Mouse (Mus musculus): ENCODE results near the gene Ctbs.

Ctbs gene

GRCm38 (mm10) chr3:146433681-146434350 lies 15.8 kb upstream of the Ctbs start:
- DNase-seq (ENCODE audit: low spot score): no peak

GRCm38 (mm10) chr3:146434686-146435085 lies 14.9 kb upstream of the Ctbs start:
- no peak for DNase-seq (ENCODE audit: low spot score)

GRCm38 (mm10) chr3:146435533-146435932 lies 14.1 kb upstream of the Ctbs start:
- no peak for DNase-seq (ENCODE audit: low spot score)

- no peak for DNase-seq (ENCODE audit: low spot score)
Measured at GRCm38 (mm10) chr3:146436114-146436513, 13.5 kb upstream of the Ctbs start.

- no peak for DNase-seq (ENCODE audit: low spot score)
Measured at GRCm38 (mm10) chr3:146440011-146440410, 9.6 kb upstream of the Ctbs start.

GRCm38 (mm10) chr3:146440422-146440821 lies 9.2 kb upstream of the Ctbs start:
- no peak for DNase-seq (ENCODE audit: low spot score)

GRCm38 (mm10) chr3:146442484-146442883 lies 7.1 kb upstream of the Ctbs start:
- DNase-seq (ENCODE audit: low spot score): no peak

- DNase-seq (ENCODE audit: low spot score): no peak
Measured at GRCm38 (mm10) chr3:146442936-146443335, 6.7 kb upstream of the Ctbs start.

- no peak for DNase-seq (ENCODE audit: low spot score)
Measured at GRCm38 (mm10) chr3:146443380-146443779, 6.2 kb upstream of the Ctbs start.

- no peak for DNase-seq (ENCODE audit: low spot score)
Measured at GRCm38 (mm10) chr3:146444880-146445279, 4.7 kb upstream of the Ctbs start.

GRCm38 (mm10) chr3:146447156-146447555 lies 2.4 kb upstream of the Ctbs start:
- DNase-seq (ENCODE audit: low spot score): no peak

GRCm38 (mm10) chr3:146447598-146447997 lies 2.0 kb upstream of the Ctbs start:
- no peak for DNase-seq (ENCODE audit: low spot score)

- DNase-seq (ENCODE audit: low spot score): no peak
Measured at GRCm38 (mm10) chr3:146448372-146448771, 1.2 kb upstream of the Ctbs start.

GRCm38 (mm10) chr3:146448969-146449368 lies 626 bp upstream of the Ctbs start:
- DNase-seq (ENCODE audit: low spot score): no peak

- DNase-seq (ENCODE audit: low spot score): peak; percentile 70
Measured at GRCm38 (mm10) chr3:146450371-146450841, 811 bp downstream of the Ctbs start.

- no peak for DNase-seq (ENCODE audit: low spot score)
Measured at GRCm38 (mm10) chr3:146451375-146451774, 1.8 kb downstream of the Ctbs start.

GRCm38 (mm10) chr3:146462939-146463338 lies 13.3 kb downstream of the Ctbs start:
- DNase-seq (ENCODE audit: low spot score): no peak

- DNase-seq (ENCODE audit: low spot score): no peak
Measured at GRCm38 (mm10) chr3:146469226-146469625, 19.6 kb downstream of the Ctbs start.

- no peak for DNase-seq (ENCODE audit: low spot score)
Measured at GRCm38 (mm10) chr3:146472657-146473056, 23.1 kb downstream of the Ctbs start.

GRCm38 (mm10) chr3:146473741-146474140 lies 24.1 kb downstream of the Ctbs start:
- no peak for DNase-seq (ENCODE audit: low spot score)

- DNase-seq (ENCODE audit: low spot score): no peak
Measured at GRCm38 (mm10) chr3:146474428-146474827, 24.8 kb downstream of the Ctbs start.

- DNase-seq (ENCODE audit: low spot score): no peak
Measured at GRCm38 (mm10) chr3:146482044-146482443, 32.4 kb downstream of the Ctbs start.

- no peak for DNase-seq (ENCODE audit: low spot score)
Measured at GRCm38 (mm10) chr3:146486464-146486863, 36.9 kb downstream of the Ctbs start.

- no peak for DNase-seq (ENCODE audit: low spot score)
Measured at GRCm38 (mm10) chr3:146494941-146495340, 45.3 kb downstream of the Ctbs start.
